Mouse (Mus musculus): Measurements from ENCODE around the gene Aspdh.
A peak's percentile ranks its signal among the peaks of the same experiment; 100 is the strongest.

DNA sequence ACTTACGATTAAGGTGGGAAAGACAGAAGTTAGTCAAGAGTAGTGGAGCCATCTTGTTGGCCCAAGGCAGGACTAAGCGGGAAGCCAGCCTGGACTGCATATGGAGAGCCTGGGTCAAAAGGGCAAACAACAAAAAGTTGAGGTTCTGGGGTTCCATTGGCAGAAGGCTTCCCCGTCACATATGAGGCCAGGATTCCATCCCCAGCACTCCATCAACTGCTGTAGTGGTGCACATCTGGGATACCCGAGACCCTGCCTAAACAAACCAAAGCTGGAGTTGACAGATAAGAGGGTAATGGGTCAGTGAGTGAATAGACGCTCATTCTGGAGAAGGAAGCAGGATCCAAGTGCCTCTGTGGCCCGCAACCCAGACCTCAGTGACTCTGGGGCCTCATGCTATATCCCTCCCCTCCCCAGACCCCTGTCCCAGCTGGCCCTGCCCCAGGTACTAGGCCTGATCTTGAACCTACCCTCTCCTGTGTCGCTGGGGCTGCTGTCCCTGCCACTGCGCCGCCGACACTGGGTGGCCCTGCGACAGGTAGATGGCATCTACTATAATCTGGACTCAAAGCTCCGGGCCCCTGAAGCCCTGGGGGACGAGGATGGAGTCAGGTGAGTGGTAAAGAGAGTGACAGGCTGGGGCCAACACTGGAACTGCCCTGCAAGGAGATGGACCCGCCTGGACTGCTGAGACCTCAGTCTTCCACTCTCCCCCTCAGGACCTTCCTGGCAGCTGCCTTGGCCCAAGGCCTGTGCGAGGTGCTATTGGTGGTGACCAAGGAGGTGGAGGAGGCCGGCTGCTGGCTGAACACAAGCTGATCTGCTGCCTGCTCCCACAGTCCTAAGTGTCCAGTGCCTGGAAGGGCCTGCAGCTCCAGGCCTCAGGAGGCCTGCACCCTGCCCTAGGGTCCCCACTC is 5.8 kb downstream of the Aspdh start:
- TF ChIP-seq POLR2A (IDR thresholded peaks at IDR 0.05; ENCODE audit: extremely low read depth, insufficient read depth, low read length) (0 out of 2 replicates have a peak, but pooled peaks have one; percentile 6), CTCF (IDR thresholded peaks at IDR 0.05; ENCODE audit: extremely low read depth, insufficient read depth, low read length) (no peak)

Measured in cortical plate, adult 2 months (tissue).